Mouse (Mus musculus) v-Abl transformed pro-B cells (cell line): ENCODE measurements at regions not wholly inside any gene's neighbourhood (a gene's known extent, or its start where the extent isn't known, plus 50 kb on each side); places are given as distances from the start of the nearest gene placed in this dataset.

Experiments used
- in situ Hi-C, 2 experiments: fragments of 400-800 bp; cut with MboI; formaldehyde crosslinking; loops; one replicate each; pipeline ENCODE4 v1.15.1; 2025; ENCODE audit not compliant: unreplicated experiment in 2 of 2

GRCm38 (mm10) chr8:103125581-103125980, 340.1 kb upstream of the Cdh11 start:
- in situ Hi-C loops, result no loop called here

DNA sequence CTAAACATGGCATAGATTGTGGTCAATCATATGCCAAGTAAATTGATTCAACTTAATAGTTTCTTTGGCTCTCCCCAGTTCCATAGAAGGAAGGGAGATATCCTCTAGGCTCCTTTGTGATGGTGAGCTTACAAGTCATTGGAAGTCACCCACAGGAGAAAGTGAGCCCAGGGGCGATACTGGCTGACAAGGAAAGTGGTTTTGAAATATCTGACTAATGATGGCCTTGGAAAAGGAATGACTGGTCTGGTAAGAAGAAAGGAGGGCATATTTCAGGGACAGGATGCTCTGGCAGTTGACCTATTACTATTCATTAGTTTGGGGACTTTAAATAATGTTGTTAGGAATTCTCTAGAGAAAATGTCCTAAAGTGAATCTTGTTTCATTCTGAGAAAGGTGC, 352.7 kb upstream of the Cdh11 start:
- in situ Hi-C loops, result no loop called here

GRCm38 (mm10) chr8:103144835-103145234, 359.4 kb upstream of the Cdh11 start:
- in situ Hi-C loops, result no loop called here

- in situ Hi-C loops, result no loop called here
Observed at GRCm38 (mm10) chr8:103148013-103148412, 362.6 kb upstream of the Cdh11 start.

DNA sequence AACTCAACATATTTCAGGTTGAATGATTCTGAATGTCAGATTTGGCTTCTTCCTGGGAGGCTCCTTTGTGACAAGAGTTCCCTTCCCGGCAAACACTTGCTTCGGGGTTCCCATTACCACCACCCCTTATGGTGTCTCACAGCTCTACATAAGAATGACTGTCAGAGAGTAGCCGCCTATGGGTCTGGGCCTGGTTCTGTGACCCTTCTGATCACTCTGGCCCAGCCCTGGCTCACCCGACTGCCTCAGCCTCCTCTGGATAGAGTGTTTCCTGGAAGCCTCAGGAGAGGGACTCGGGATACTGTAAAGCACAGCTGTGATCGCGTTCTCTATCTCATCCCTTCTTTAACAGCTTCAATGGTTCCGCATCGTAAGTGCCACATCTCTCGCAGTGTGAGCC, 363.0 kb upstream of the Cdh11 start:
- in situ Hi-C loops, result no loop called here

- in situ Hi-C loops, result no loop called here
Observed at GRCm38 (mm10) chr8:103166623-103167316, 381.3 kb upstream of the Cdh11 start.

GRCm38 (mm10) chr8:103173313-103173712, 387.9 kb upstream of the Cdh11 start:
- in situ Hi-C loops, result no loop called here

- in situ Hi-C loops, result no loop called here
Observed at GRCm38 (mm10) chr8:103173803-103174429, 388.5 kb upstream of the Cdh11 start.

DNA sequence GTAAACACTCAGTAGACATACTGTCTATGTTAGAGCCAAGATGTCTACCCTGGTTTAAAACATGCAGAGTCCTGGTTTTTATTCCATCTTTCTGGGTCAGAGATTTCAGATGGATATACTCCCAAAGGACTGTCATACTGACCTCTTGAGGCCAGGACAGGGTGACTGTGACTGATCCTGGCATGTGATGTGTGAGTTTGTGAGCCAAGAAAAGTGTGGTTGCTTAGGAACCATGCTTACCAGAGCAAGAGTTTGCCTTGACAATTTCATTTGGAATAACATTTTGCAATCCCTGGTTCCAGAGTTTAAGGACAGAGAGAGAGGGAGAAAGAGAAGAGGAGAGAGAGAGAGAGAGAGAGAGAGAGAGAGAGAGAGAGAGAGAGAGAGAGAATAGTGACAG, 395.2 kb upstream of the Cdh11 start:
- in situ Hi-C loops, result loop anchor here in 1 of 2 experiments (25.0 kb wide), 1 partner anchor 882 kb away; no protein-coding TSS in a partner anchor

- in situ Hi-C loops, result loop anchor here in 1 of 2 experiments (25.0 kb wide), 1 partner anchor 873 kb away; no protein-coding TSS in a partner anchor
Observed at GRCm38 (mm10) chr8:103188720-103189498, 403.5 kb upstream of the Cdh11 start.

DNA sequence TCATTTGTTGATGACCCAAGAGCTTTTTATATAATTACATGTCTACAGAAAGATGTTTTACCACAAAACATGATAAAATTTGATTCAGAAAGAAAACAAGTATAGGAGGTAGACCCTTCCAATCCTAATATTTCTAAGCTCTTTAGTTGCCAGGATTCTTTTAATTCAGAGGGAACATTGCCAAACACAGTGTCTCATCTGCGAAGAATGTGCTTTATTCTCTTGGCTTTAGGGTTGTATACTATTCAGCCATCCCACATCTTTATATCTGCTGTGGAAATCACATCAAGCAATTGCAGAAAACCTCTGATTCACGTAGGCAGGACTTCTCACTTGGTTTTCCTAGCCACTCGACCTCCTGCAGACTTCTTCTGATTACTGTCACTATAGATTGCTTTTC, 412.8 kb upstream of the Cdh11 start:
- in situ Hi-C loops, result loop anchor here in 1 of 2 experiments (25.0 kb wide), 1 partner anchor 864 kb away; no protein-coding TSS in a partner anchor

- in situ Hi-C loops, result loop anchor here in 1 of 2 experiments (25.0 kb wide), 1 partner anchor 862 kb away; no protein-coding TSS in a partner anchor
Observed at GRCm38 (mm10) chr8:103199696-103200615, 414.5 kb upstream of the Cdh11 start.

- in situ Hi-C loops, result no loop called here
Observed at GRCm38 (mm10) chr8:103203710-103204109, 418.3 kb upstream of the Cdh11 start.

- in situ Hi-C loops, result no loop called here
Observed at GRCm38 (mm10) chr8:103214606-103215005, 429.2 kb upstream of the Cdh11 start.

GRCm38 (mm10) chr8:103230741-103231475, 445.5 kb upstream of the Cdh11 start:
- in situ Hi-C loops, result no loop called here

DNA sequence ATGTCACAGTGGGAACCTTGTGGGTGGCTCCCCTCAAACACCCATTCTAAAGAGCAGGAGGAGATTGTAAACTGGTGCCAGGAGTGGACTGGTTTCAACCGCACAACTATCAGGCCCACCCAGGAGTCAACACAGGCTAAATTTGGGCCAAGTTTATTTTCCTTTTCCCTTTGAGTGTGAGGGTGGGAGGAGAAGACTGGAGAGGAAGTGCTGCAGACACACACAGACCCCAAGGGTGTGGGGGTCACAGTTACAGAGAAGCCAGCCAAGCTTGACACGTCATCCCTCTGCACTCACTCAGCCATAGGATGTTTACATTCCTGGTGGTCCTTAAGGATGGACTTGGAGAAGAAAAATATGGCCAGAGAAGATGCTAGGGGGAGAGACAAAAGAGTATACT, 448.9 kb upstream of the Cdh11 start:
- in situ Hi-C loops, result no loop called here

DNA sequence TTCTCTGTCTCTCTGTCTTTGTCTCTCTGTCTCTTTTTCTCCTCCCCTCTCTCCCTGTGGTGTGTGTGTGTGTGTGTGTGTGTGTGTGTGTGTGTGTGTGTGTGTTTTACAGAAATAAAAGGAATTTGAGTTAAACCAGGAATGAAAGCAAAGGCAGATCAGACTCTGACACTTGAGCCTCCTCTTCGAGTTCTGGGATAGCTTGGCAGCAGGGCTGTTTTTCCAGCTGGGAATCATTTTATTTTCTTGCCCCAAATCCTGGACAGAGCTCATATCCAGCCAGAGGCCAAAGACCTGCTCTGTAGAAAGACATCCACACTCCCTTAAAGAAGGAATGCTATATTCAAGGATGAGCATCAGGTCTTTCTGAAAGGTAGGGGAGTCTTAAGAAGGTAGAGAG, 450.2 kb upstream of the Cdh11 start:
- in situ Hi-C loops, result no loop called here

DNA sequence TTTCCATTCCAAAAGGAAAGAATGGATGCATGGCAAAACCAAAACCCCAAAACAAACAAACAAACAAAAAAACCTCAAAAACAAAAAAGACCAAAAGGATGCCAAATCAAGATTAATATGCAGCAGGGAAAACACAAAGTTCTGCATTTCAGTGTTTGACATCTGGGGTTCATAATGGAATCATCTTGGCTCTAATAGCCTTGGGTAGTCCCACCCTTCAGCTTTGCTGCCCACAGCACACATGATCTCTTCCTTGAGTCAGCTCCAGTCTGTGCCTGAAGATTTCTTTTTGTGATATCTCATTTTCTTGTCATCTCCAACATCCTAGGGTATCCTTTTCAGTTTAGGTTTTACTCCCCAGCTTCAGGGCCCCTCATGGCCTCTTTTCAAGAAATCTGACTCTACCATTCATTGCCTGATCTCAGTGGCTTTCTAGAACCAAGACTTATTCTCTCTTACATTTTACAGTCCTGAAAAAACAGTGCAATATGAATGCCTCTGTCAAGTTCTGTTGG, 453.1 kb upstream of the Cdh11 start:
- in situ Hi-C loops, result no loop called here

DNA sequence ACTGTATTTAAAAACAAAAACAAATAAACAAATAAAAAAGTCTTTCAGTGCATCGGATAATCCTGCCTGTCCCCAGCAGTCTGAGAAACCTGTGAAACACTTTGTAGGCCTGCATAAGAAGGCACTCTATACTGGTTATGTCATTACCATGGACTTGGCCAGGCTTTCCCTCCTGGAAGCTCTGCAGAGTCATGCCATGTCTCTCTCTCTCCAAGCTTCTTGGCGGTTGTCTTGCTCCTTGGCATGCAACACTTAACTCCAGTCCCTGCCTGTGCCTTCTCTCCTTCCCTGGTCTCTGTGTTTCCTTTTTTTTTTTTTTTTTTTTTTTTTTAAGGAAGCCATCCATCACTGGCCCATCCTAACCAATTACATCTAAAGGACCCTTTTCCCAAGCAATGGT, 458.7 kb upstream of the Cdh11 start:
- in situ Hi-C loops, result no loop called here
